Mouse (Mus musculus): Measurements from ENCODE around the gene Tmem247.

Tmem247 gene

GRCm38 (mm10) chr17:86917048-86917447 is at the start of gene Tmem247:
Gene Tmem247, plus strand, starts transcription at chr17:86917348.
- DNase-seq: no peak

DNA sequence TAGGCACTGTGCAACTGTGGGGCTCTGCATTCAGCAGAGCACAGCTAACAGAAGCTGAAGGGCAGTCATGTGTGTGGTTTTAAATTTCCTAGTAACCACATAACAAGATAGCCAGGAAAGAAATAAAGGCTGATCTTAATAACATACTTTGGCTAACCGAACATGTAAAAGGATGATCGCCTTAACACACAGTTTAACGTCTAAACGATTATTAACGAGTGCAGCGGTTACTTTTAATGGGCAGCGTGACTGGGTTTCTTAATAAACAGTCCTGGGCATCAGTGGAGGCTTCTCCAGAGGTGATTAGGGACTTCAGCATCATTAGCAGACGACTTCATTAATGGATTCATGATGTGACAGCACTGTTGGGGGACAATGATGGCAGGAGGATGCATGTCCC is 46.6 kb upstream of the Tmem247 start:
- DNase-seq: no peak

DNA sequence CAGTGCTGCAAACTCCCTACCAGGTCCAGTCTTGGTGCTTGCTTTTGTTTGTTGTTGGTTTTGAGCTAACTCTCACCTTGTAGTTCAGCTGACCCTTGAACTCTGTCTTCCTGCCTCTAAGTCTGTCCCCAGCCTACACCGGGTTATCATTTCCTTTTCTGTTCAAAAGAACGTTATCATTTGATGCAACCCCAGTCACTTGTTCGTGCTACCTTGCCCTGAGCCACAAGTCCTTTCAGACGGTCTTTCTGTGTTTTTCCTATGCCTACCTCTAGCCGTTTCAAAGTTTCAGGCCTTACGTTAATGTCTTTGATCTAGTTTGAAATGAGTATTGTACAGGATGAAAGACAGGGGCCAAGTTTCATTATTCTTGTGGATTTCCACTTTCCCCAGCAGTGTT is 44.5 kb upstream of the Tmem247 start:
- no peak for DNase-seq

DNA sequence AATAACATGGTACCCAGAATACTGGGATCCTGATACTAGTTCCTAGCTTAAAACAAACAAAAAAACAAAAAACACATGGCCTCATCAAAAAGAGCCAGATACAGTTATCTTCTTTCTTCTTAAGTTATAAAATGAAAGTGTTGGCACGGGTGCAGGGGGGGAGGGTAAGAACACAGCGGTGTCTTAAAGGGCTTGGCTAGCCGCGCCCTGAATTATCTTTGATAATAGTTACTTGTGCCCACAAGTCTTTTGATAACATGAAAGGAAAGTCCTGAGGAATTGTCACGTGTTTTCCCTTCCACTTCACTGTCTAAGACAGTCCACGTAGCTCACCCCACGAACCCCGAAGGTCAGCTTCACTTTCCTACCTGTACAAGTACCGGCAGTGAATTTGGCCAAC is 40.2 kb upstream of the Tmem247 start:
- no peak for DNase-seq

DNA sequence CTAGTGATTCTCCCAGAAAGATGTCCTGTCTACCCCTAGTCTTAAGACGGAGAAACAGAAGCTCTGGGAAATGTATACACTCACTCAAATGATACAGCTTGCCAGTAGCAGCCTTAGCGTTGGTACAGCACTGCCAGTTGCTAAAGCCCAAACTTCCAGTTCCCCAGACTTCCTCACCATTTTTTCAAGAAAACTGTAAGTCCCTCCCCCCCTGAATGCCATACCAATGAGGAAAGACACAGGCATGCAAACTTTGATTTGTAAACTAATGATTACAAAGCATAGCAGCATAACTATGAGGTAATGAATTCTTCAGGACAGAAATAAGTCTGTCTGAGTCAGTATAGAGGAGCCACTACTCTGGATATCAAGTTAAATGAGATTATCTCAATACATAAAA is 39.4 kb upstream of the Tmem247 start:
- DNase-seq: no peak

GRCm38 (mm10) chr17:86880056-86880455 is 37.1 kb upstream of the Tmem247 start:
- peak; percentile 25 to 30 for DNase-seq

DNA sequence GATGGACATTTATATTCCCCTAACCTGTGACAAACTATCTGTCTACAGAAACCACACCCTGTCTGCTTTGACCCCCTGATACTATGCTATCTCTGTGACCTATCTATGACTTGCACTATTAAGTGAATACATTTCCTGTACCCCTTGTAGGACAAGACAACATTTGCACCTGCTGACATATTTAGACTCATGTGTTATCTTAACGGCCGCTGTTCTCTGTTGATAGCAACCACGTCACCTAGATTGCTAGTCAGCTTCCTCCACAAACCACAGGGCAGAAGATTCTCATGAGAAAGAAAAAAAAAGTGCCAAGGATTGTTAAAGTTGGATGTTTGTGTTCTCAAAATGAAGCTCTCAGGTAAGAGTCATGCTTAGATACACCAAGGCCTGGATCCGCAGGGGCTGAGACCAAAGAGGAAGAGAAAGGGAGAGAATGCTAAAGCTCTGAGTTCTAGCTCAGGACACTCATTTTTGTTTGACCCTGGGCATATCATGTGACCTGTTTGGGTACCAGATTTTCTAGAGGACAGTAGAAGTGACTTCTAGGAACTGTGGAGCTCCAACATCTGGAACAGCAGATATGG is 36.6 kb upstream of the Tmem247 start:
- no peak for DNase-seq

- no peak for DNase-seq
Observed at GRCm38 (mm10) chr17:86895191-86895590, 22.0 kb upstream of the Tmem247 start.

DNA sequence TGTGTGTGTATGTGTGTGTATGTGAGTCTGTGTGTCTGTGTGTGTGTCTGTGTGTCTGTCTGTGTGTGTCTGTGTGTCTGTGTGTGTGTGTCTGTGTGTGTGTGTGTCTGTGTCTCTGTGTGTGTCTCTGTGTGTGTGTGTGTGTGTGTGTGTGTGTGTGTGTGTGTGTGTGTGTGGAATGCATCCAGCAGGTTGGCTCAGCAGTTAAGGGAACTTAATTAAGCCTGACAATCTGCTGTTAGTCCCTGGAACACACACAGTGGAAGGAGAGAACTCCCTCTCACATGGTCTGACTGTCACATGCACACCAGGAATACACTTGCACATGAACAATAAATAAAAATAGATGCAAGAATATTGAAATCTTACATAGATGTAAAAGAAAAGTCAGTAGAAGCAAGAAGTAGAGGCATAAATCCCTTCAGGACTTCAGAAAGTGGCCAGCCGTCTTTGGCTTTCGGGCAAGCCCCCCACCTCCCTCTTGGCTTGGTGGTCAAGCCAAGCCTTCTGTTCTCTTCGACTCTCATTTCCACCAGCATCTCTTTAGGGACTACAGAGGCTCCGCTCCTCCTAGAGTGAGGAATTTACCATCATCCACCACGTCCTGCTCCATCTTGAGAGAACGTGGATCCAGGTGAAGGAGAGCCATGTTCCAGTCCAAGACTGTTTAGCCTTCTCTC is 19.5 kb upstream of the Tmem247 start:
- DNase-seq: peak; percentile 73 to 81

- DNase-seq: no peak
Observed at GRCm38 (mm10) chr17:86899821-86900220, 17.3 kb upstream of the Tmem247 start.

GRCm38 (mm10) chr17:86900564-86900963 is 16.6 kb upstream of the Tmem247 start:
- DNase-seq: no peak

DNA sequence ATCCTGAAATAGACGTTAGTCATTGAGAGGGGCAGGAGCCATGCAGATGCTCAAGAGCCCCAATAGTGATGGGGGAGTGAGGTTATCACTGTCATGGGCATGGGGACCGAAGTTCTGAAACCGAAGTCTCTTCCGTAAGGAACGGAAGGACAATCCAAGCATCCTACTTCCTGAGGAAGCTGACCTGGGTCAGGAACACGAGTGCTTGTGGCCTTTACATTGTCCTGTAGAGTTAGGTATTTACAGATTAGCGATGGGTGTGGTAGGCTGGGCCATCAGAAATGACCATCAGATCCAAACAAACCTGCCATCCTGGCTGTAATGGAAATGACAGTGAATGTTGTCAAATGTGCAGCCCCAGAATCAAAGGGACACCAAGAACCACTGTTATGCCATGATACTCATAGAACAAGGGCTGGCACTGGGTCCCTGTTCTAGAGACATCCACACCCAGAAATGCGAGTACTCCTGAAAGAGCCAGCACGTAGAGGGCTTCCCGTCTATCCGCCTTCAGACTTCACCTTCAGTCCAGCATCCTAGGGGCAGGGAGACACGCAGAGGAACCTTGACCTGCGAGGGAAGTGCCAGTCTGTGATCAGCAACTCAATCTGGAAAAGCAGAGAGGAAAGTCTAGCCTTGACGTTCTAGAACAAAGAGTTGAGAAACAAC is 14.6 kb upstream of the Tmem247 start:
- no peak for DNase-seq

DNA sequence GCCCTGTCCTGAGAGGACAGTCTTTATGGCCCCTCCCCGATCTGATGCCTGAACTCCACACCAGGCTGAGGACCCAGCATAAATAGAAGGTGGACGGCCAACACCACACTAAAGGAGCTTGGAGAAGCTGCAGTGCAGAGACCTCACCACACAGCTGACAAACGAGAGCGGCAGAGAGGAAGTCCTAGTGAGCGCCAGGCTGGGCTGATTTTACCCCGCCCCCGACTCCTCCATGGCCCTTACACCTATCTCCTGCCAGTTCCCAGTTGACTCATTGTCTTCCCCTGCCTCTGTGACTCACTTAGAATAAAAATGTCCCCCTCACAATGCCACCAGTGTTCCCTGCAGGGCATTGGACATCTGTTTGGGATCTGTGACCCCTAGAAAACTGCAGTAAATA is 13.6 kb upstream of the Tmem247 start:
- DNase-seq: peak in 1 of 2 experiments; percentile 44

- peak; percentile 31 to 36 for DNase-seq
Observed at GRCm38 (mm10) chr17:86904206-86904605, 12.9 kb upstream of the Tmem247 start.

DNA sequence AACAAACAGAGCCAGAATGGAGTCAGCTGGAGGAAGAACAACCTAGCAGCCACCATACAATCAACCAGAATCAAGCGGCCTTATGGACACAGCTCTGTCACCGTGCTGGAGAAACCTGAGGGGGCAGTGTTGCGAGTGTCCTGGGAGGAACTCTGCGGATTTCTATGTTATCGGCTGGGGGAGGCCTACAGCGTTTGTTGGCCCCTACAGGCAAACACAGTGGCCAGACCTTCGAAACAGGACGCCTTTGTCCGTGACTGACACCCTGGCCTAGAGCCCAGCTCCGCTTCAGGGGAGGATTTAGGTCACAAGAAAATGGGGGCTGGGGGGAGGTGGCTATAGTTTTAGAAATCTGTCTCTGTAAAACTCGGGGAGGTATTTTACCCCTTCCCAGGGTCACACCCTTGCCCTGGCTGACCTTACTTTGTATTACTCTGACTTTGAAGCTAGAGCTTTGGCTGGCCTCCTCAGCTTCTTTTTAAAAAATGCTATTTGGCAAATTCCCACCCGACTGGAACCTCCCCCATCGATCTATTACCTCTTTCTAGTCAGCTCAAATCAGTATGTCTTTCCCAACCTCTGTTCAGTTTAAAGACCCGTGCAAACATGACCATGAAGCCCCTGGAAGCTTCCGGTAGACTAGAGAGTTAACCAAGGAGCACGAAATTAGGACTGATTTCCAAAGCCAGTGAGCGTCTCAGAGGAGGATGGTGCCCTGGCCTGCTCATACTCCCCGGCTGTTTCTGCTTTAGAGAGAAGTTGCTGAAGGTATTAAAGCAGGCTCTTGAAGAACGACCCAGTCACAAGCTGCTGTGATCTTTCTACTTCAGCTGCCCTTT is 11.6 kb upstream of the Tmem247 start:
- peak; percentile 77 to 82 for DNase-seq

GRCm38 (mm10) chr17:86906136-86906461 is 11.0 kb upstream of the Tmem247 start:
- peak; percentile 93 to 95 for DNase-seq

DNA sequence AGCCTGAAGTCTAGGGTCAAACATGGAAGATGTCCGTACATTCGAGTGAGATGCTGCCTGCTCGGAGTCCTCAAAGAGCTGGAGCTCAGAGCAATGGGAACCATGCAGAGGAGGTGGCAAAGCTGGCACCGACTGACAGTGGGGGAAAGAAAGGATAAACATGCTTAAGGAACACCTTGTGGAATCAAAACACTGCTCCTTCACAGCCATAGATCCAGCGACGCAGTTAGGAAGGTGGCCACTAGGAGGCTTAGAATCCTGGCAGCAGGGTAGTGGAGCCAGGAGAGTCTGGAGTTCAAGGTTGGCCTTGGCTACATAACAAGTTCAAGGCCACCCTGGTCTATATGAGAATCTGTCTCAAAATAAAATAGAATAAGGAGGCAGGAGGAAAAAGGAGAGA is 10.5 kb upstream of the Tmem247 start:
- DNase-seq: peak; percentile 35 to 53

- peak; percentile 46 to 51 for DNase-seq
Observed at GRCm38 (mm10) chr17:86907092-86907491, 10.1 kb upstream of the Tmem247 start.

DNA sequence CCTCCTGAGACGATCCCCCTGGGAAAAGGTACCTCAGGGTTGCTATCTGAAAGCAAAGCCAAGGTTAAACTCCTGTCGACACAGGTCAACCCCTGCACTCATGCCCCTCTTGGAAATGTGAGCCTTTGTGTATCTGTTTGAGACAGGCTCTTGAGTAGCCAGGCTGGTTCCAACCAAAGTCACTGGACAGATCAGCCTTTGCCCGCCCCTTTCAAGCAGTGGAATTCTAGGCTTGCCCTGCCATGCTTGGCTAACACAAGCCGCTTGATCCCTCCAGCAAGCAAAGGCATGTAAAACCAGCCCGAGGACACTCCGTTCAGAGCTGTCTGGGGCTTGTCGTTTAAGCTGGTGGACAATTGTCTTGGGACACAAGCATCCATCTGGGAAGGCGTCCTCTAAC is 8.8 kb upstream of the Tmem247 start:
- DNase-seq: no peak

DNA sequence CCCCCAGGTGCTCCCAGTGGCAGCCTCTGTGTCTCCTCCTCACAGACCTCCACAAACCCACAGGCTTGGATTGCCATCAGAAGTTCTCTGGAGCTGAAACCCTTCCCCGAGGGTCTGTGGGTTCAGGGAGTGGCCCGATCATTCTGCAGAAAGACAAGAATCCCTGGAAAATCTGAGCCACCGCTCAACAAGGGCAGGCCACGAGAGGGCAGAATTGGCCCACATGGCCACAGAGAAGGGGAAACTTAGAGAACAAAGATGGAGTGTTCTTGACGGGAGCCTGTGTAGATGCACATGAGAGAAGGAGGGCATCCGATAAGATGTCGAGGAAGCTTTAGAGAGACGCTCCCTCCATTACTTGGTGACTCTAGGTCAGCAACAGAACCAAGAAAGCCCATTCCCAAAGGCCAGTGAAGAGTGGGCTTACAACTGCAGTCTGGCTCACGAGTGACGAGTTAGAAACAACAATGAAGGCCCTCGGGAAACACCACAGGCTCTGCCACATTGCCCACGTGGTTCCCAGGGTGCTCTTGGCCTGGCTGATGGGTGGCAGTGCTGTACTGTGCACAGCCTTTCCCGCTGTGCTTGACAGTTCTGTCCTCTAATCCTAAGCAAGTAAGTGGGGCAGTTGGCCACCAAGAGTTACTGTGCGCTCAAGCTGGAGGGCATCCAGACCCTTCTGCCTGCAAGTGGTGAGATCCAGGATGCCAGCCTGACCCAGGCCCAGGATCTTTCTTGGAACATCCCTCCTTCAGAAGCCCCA is 7.2 kb upstream of the Tmem247 start:
- peak; percentile 82 to 83 for DNase-seq

DNA sequence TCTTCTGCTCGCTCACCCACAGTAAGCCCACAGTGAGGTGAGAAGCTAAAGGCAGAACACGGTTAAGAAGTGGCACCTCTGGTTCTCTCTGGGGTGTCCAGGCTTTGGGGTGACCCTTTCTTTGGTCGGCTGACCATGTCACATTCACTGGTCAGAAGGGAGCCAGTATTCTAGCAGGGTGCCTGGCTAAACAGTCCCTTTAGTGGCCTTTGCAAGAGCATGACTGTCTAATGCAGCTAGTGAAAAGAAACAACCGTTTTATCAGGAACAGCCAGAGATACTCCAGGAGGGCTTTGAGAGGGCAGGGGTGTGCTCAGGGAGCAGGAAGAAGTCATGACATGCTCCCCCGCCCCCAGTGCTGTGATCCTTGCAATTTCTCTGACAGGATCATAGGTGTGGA is 5.9 kb upstream of the Tmem247 start:
- no peak for DNase-seq

DNA sequence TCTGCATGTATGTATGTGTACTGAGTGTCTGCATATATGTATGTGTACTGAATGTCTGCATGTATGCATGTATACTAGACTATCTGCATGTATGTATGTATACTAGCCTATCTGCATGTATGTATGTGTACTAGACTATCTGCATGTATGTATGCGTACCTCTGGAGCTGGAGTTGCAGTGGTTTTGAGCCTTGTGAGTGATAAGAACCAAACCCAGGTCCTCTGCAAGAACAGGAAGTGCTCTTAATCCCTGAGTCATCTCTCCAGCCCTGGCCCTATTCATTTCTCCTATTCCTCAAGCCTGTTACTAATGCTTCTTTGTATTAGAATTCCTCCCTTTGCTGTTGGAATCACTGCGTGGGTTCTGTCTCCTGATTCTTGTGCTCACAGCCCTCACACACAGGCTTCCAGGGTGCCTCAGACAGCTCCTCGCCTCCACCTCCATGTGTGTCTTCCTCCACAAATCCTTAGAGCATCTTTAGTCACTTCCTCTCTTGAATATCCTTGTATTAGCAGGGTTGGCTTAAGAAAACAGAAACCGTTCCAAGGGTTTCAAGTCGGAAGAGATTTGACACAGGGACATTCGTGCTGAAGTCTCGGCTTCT is 4.0 kb upstream of the Tmem247 start:
- no peak for DNase-seq

All from cerebellum, postnatal 10 days (tissue).